Comparison of ENCODE assay signal across 9 mouse cellular contexts in genomic region chr9:62522211-62522610, GRCm38 (mm10). TPM values are rescaled to one million over a fixed set of nuclear protein-coding genes. Genes with fewer than 3 reads are reported as not detected.
A peak's percentile ranks its signal among the peaks of the same experiment; 100 is the strongest.
DNase-seq lines count a peak whose midpoint lies in the region; ATAC-seq and TF ChIP-seq lines count a peak whose summit lies in the region.
"Had no signal": no experiment of that assay in that cellular context is flagged by ENCODE, and none has a peak within 500 bp of the region (broad histone marks: within the 10 kb centered on the region; RNA-seq: fewer than 3 reads in every experiment).

No protein-coding gene starts in this region.

- peak overlapping the region; percentile 9; the same call in 1 of the 2 replicates for H3K27ac ChIP-seq in embryonic facial prominence, embryonic 12.5 days
- H3K27ac ChIP-seq in embryonic facial prominence, embryonic 10.5 days (replicated peaks), result no peak overlapping the region; the same call in 1 of the 2 replicates
- H3K27ac ChIP-seq in forebrain, embryonic 15.5 days (replicated peaks), result peak overlapping the region; percentile 38
- H3K27ac ChIP-seq in hindbrain, postnatal 0 days, result peak overlapping the region; percentile 70
- H3K27ac ChIP-seq: limb, embryonic 15.5 days had no signal

- H3K4me1 ChIP-seq in embryonic facial prominence, embryonic 12.5 days, result peaks cover 69% of the 10 kb centered on the region
- peaks cover 97% of the 10 kb centered on the region for H3K4me1 ChIP-seq in embryonic facial prominence, embryonic 10.5 days
- H3K4me1 ChIP-seq in forebrain, embryonic 15.5 days, result peaks cover 93% of the 10 kb centered on the region
- H3K4me1 ChIP-seq in hindbrain, postnatal 0 days (ENCODE audit: insufficient read depth, low read length), result peaks cover 68% of the 10 kb centered on the region

- no peaks in the 10 kb centered on the region for H3K36me3 ChIP-seq in embryonic facial prominence, embryonic 12.5 days
- H3K36me3 ChIP-seq in embryonic facial prominence, embryonic 10.5 days (replicated peaks), result no peaks in the 10 kb centered on the region
- no peaks in the 10 kb centered on the region for H3K36me3 ChIP-seq in forebrain, embryonic 15.5 days
- no peaks in the 10 kb centered on the region for H3K36me3 ChIP-seq in hindbrain, postnatal 0 days (ENCODE audit: insufficient read depth, low read length)
- H3K36me3 ChIP-seq: limb, embryonic 15.5 days had no signal

- no peak overlapping the region for H3K4me2 ChIP-seq in embryonic facial prominence, embryonic 12.5 days (replicated peaks)
- no peak overlapping the region for H3K4me2 ChIP-seq in forebrain, embryonic 15.5 days (replicated peaks)
- H3K4me2 ChIP-seq in hindbrain, postnatal 0 days (ENCODE audit: low read depth, low read length), result no peak overlapping the region
- H3K4me2 ChIP-seq: limb, embryonic 15.5 days had no signal

- H3K9me3 ChIP-seq in embryonic facial prominence, embryonic 12.5 days, result no peaks in the 10 kb centered on the region
- no peaks in the 10 kb centered on the region for H3K9me3 ChIP-seq in embryonic facial prominence, embryonic 10.5 days
- H3K9me3 ChIP-seq in forebrain, embryonic 15.5 days, result no peaks in the 10 kb centered on the region
- no peaks in the 10 kb centered on the region for H3K9me3 ChIP-seq in hindbrain, postnatal 0 days (ENCODE audit: low read length)
- H3K9me3 ChIP-seq: limb, embryonic 15.5 days had no signal

- ATAC-seq in embryonic facial prominence, embryonic 12.5 days (ENCODE audit: insufficient number of reproducible peaks, insufficient read depth, low FRiP score, low TSS enrichment), result no peak
- no peak for ATAC-seq in forebrain, embryonic 15.5 days (replicated peaks)
- ATAC-seq in hindbrain, postnatal 0 days, result no peak

- H3K27me3 ChIP-seq in embryonic facial prominence, embryonic 12.5 days, result no peaks in the 10 kb centered on the region
- peaks cover 44% of the 10 kb centered on the region for H3K27me3 ChIP-seq in embryonic facial prominence, embryonic 10.5 days (replicated peaks; ENCODE audit: low read depth, poor library complexity, severe bottlenecking)
- no peaks in the 10 kb centered on the region for H3K27me3 ChIP-seq in forebrain, embryonic 15.5 days
- H3K27me3 ChIP-seq in hindbrain, postnatal 0 days (ENCODE audit: insufficient read depth, low read length), result no peaks in the 10 kb centered on the region

- no peak for DNase-seq in embryonic facial prominence, embryonic 10.5 days (ENCODE audit: low spot score)
- DNase-seq in hindbrain, postnatal 0 days (ENCODE audit: low spot score), result peak; percentile 53
- DNase-seq in lung, postnatal 14 days, result peak; percentile 72
- DNase-seq in right cerebral cortex, adult 2 months (ENCODE audit: low spot score in 2 of 2), result no peak
- no peak for DNase-seq in thymus, postnatal 14 days
- no peak for DNase-seq in layer of hippocampus, postnatal 14 days (ENCODE audit: low spot score in 2 of 2)

- WGBS in embryonic facial prominence, embryonic 12.5 days, result 46% methylated on average over 5 of the region's 5 CpGs
- 52% methylated on average over 5 of the region's 5 CpGs for WGBS in embryonic facial prominence, embryonic 10.5 days
- WGBS in forebrain, embryonic 15.5 days, result 53% methylated on average over 5 of the region's 5 CpGs
- WGBS in hindbrain, postnatal 0 days, result 35% methylated on average over 5 of the region's 5 CpGs

- no peak for TF ChIP-seq CTCF in hindbrain, postnatal 0 days (IDR thresholded peaks at IDR 0.05; ENCODE audit: low read depth)

- H3K4me3 ChIP-seq in embryonic facial prominence, embryonic 12.5 days, result no peak overlapping the region
- H3K4me3 ChIP-seq in embryonic facial prominence, embryonic 10.5 days, result no peak overlapping the region
- H3K4me3 ChIP-seq in forebrain, embryonic 15.5 days, result no peak overlapping the region
- H3K4me3 ChIP-seq in hindbrain, postnatal 0 days (ENCODE audit: low read length), result no peak overlapping the region
- H3K4me3 ChIP-seq: limb, embryonic 15.5 days had no signal

- H3K9ac ChIP-seq in embryonic facial prominence, embryonic 12.5 days, result no peak overlapping the region
- H3K9ac ChIP-seq in forebrain, embryonic 15.5 days (replicated peaks), result no peak overlapping the region
- H3K9ac ChIP-seq in hindbrain, postnatal 0 days (replicated peaks; ENCODE audit: low read length), result no peak overlapping the region
- H3K9ac ChIP-seq: limb, embryonic 15.5 days had no signal

RNA-seq across cellular contexts. Expression of gene Coro2b, which starts 14.6 kb away (rescaled TPM):
- 12.9 and 13.5 TPM in 2 replicates for polyA plus RNA-seq in embryonic facial prominence, embryonic 12.5 days (2016; fragmentation: Nextera tagmentation; extraction: Ambion mirVana)
- 7.6 and 9.5 TPM in 2 replicates for polyA plus RNA-seq in embryonic facial prominence, embryonic 10.5 days (2016; fragmentation: Nextera tagmentation; extraction: Ambion mirVana)
- 41.0 and 48.8 TPM in 2 replicates for polyA plus RNA-seq in forebrain, embryonic 15.5 days (2015; fragmentation: Nextera tagmentation; extraction: Ambion mirVana)
- 42.6 and 47.2 TPM in 2 replicates for total RNA-seq in hindbrain, postnatal 0 days (2014; rRNA removed)
- 24.7 and 25.0 TPM in 2 replicates for polyA plus RNA-seq in hindbrain, postnatal 0 days (2015; fragmentation: Nextera tagmentation; extraction: Ambion mirVana)
- 100 to 1,000 TPM; 188 to 193 TPM for total RNA-seq in layer of hippocampus, postnatal 14 days (2021)

Comparison
In these comparisons a context has a peak if more than half of its experiments do, and no peak if none do; other contexts are left out.
1. DNase-seq: peak in hindbrain, postnatal 0 days (single experiment) and lung, postnatal 14 days (single experiment); none in embryonic facial prominence, embryonic 10.5 days (single experiment), right cerebral cortex, adult 2 months (0 of 2), thymus, postnatal 14 days (single experiment) and layer of hippocampus, postnatal 14 days (0 of 2).